Mouse (Mus musculus) hematopoietic stem cell, adult 5-6 weeks (primary cell): ENCODE measurements around the gene Fbxo8. TPM values are rescaled to one million over a fixed set of nuclear protein-coding genes. Genes with fewer than 3 reads are reported as not detected.

ENCODE experiments used
- ATAC-seq, 2 experiments: fragments of 125-278 bp in 1 of 2; replicated peaks in 1 of 2; 2 replicates each; pipeline ENCODE4 v1.8.0; 2016 to 2017; ENCODE audit warnings: inconsistent platforms in 2 of 2, mild to moderate bottlenecking in 2 of 2, moderate number of reproducible peaks in 2 of 2, low read depth in 1 of 2, moderate TSS enrichment in 1 of 2; ENCODE audit not compliant: low FRiP score in 2 of 2, poor library complexity in 2 of 2, severe bottlenecking in 2 of 2, insufficient read depth in 1 of 2, low TSS enrichment in 1 of 2
- total RNA-seq: library from RNA; stranded (forward); fragments of 172-1452, 232-1000 nt; gene quantifications from 2 replicates; pipeline ENCODE4 v1.2.3, GENCODE M21; 2017

Gene Fbxo8
- total RNA-seq, 1 experiment from 2014 or later = 10.8 TPM

- no peak for ATAC-seq
These were observed 32.0 kb downstream of the Fbxo8 start for GRCm38 (mm10) chr8:56582841-56583240.

GRCm38 (mm10) chr8:56589004-56589403 is 38.1 kb downstream of the Fbxo8 start:
- ATAC-seq = no peak

- ATAC-seq = no peak
These were observed 40.2 kb downstream of the Fbxo8 start for GRCm38 (mm10) chr8:56591084-56591483.

DNA sequence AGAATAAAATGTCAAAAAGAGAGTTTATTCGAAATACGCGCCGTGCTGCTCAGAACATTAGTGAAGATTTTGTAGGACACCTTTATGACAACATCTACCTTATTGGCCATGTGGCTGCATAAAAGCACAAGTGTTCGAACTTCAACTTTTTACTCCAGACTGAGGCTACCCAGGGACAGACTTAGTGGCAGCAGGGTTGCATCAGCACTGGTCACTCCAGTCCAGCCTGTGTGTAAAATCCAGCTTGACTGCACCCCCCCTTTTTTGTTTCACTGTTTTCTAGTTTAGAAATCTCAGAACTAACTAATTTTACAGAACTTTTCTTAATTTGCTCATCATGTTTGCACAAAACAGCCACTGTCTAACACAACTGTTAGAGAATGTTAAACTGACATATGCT is 40.6 kb downstream of the Fbxo8 start:
- ATAC-seq = no peak

DNA sequence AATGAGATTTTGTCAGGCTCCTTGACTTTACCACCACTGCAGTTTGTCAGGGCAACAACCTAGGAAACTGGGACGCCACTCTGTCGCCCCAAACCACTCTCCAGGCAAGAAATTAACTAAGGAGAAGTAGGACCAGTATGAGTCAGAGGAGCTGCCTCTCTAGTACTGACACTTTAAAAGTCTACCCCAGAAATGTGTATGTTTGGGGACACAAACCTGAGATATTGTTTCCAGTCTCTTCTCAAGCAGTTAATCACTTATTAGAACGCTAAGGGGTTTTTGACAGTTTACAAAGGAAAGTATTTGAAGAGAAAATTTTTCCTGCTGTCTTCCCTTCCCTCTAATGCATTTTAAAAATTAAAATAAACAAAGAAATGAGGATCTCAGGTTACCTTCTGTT is 55.6 kb downstream of the Fbxo8 start:
- no peak for ATAC-seq

DNA sequence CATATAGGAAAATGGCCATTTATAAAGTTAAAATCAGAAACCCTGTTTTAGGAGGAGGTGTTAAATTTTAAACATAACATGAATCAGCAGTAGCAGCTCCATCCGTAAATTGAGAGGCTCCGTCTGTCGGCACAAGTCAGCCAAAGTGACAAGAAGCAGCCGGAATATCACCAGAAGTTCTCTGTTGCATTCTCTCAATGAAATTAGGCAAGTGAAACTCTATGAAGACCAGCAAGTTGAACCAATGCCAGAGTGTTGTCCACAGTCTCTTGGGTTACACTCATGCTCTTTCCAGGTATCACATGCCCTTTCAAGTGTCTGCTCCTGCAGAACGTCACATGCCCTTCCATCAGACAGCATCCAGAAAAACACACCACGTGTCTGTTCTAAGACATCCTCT is 60.8 kb downstream of the Fbxo8 start:
- ATAC-seq = no peak

- ATAC-seq = no peak
These were observed 63.3 kb downstream of the Fbxo8 start for GRCm38 (mm10) chr8:56614235-56614634.

GRCm38 (mm10) chr8:56615005-56615404 is 64.1 kb downstream of the Fbxo8 start:
- ATAC-seq = peak; percentile 65 to 68

GRCm38 (mm10) chr8:56616260-56616659 is 65.4 kb downstream of the Fbxo8 start:
- peak in 1 of 2 experiments; percentile 64; a peak in 1 of 4 replicates for ATAC-seq

DNA sequence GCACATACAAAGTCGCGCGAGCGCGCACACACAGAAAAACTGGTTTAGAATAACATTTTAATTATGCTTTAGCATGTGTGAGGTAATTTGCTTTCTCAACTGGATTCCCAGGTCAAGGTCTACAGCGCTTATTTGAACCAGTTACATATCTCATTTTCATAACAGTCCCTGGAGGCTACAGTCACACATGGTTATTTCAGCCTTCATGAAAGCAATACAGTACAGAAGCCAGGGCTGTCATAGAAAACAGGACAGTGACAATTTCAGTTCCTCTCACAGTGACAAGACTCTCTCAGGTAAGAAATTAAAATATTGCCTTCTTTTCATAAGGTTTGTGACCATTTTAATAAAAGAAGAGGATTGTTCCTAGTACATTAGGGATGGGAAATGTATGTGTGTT is 66.4 kb downstream of the Fbxo8 start:
- ATAC-seq = no peak

DNA sequence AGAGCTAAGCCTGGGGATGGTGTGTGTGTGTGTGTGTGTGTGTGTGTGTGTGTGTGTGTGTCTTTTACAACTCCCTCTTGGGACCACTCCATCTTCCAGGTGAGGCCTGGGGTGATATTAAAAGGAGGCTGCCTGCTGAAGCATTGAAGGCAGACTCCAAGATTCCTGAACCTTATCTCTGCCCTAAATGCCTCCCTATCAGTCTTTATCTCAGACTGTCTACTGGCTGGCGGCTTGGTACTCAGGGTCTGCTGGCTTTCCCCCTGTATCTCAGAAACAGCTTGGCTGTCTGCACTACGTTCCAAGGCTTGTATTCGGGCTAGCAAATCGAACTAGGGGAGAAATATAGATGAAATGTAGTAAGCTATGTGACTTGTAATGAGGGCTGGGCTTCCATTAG is 68.2 kb downstream of the Fbxo8 start:
- no peak for ATAC-seq

- ATAC-seq = no peak
These were observed 68.7 kb downstream of the Fbxo8 start for GRCm38 (mm10) chr8:56619571-56619970.

DNA sequence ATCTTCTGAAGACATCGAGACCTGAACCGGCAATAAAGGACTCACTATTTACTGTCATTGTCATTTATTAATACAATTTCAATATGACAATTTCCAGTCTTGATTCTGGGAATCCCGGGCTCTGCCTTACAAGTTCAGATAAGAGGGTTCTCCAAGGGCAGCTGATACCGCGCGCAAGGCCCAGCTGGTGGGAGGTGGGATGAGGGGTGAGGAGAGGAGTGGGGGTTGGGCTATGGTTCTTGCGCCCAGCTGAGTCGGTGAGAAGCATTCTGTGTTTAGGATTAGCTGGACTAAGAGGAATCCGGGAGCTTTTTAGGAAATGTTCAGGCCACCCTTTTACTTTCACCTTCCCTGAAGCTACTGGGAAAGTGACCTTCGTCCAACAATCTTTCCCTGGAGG is 69.8 kb downstream of the Fbxo8 start:
- ATAC-seq = no peak

DNA sequence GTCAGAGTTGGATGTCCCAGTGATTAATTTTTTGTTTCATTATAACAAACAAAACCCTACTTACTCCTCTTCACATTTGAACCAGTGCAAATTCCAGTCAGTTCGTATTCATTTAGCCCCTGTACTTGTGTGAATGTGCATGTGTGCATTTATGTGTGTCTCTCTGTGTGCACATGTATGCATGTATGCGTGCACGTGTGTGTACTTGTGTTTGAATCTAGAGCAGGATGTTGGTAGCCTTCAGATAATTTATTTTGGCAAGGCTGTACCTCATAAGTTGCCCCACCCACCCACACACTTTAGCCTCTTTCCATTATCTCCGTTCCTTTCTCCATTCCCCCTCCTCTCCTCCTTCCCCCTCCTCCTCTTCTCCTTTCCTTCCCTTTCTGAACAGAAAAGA is 70.2 kb downstream of the Fbxo8 start:
- ATAC-seq = no peak

DNA sequence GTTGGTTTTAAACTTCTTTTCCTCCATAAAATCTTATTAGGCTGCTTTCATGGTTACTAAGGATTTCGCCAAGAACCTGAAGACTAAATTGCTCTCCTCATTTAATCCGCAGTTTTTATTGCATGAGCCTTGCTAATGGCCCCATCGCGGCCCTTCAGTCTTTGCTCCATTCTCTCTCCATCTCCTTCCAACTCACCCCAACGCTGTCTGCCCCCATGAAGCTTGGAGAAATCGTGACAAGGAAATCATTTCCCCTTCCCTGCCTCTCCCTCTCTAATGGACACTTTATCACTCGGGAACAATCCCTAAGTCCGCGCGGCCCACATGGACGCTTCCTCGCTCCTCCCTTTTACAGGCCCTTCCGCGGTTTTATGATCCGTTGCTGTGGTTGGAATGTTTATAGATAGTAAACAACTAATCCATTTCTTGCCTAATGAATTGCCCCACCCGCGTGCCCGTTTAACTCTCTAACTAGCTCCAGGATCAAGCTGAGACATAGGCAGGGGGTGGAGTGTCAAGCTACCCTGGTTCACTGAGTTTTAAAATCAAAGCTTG is 71.7 kb downstream of the Fbxo8 start:
- no peak for ATAC-seq

DNA sequence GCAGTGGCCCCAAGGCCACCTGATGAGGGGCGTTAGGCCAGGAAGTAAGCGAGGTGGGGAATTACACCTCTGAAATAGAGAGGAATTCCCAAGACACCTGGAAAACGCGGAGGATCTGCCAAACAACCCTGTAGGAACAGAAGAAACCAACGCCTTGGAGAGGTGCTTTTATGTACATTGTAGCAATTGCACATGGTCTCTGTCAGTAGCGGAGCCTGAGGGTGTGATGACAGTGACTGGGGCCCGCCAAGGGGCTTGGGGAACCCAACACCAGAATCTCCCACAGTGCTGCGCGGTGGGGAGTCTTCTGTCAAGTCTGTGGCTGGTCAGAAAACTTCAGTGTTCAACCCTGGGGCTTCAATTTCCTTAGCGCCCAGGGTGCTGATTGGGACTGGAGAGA is 72.5 kb downstream of the Fbxo8 start:
- peak in 1 of 2 experiments; percentile 13; a peak in 1 of 4 replicates for ATAC-seq

- no peak for ATAC-seq
These were observed 78.3 kb downstream of the Fbxo8 start for GRCm38 (mm10) chr8:56629160-56629559.

DNA sequence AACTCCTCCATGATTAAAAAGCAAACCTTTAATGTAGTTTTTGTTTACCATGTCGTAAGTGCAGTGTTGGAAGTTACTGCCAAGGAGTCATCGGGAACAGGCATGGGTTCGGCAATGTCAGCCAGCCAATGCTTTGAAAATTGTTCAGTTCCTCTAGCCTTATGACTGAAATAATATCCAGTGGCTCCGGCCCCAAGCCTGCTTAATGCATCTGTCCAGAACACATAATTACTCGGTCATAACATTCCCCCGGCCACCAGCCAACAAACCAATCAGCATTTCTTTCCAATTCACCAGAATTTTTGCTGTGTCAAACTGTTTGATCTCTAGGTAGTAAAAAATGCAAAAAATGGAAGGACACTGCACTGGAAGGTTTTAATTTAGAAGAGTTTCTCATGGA is 88.4 kb downstream of the Fbxo8 start:
- no peak for ATAC-seq
